Mouse (Mus musculus): ENCODE results near the gene Vkorc1. TPM values are rescaled to one million over a fixed set of nuclear protein-coding genes. Genes with fewer than 3 reads are reported as not detected.

The Vkorc1 gene
- polyA plus RNA-seq, 1 experiment from 2014 or later = 130 TPM

GRCm38 (mm10) chr7:127929923-127930322, 34.5 kb upstream of the Vkorc1 start, which contains the start of gene Prss8:
Gene Prss8 (minus strand): TSS chr7:127930104.
- H3K36me3 ChIP-seq (ENCODE audit: control insufficient read depth, insufficient read depth, low read length) = 0 out of 2 replicates have a peak, but pooled peaks cover 3% of the 10 kb centered on the region
- no peaks in the 10 kb centered on the region for H3K27me3 ChIP-seq (ENCODE audit: control insufficient read depth, insufficient read depth, low read length)
- ATAC-seq (ENCODE audit: low FRiP score, low TSS enrichment) = peak; percentile 53
- H3K4me1 ChIP-seq (replicated peaks; ENCODE audit: control insufficient read depth, insufficient read depth) = peaks cover 3% of the 10 kb centered on the region
- H3K4me2 ChIP-seq (replicated peaks; ENCODE audit: low read depth) = peak within 1 kb of the TSS; percentile 49
- DNase-seq (ENCODE audit: low spot score) = peak; percentile 91
- H3K27ac ChIP-seq (replicated peaks) = peak within 1 kb of the TSS; percentile 95
- H3K9me3 ChIP-seq (ENCODE audit: control insufficient read depth, low read length) = no peaks in the 10 kb centered on the region
- peak within 1 kb of the TSS; percentile 49 for H3K4me3 ChIP-seq (ENCODE audit: low read depth, low read length)
- peak within 1 kb of the TSS; percentile 81 for H3K9ac ChIP-seq (ENCODE audit: low read length)
- WGBS = 19% methylated on average over 6 of the region's 6 CpGs
- no peak for TF ChIP-seq CTCF (IDR thresholded peaks at IDR 0.05; ENCODE audit: low read depth)
- no peak for TF ChIP-seq EP300 (optimal IDR thresholded peaks at IDR 0.05)

- Histone ChIP-seq H3K27ac (replicated peaks) (peak overlapping the region; percentile 95), H3K9ac (ENCODE audit: low read length) (peak overlapping the region; percentile 81), H3K9me3 (ENCODE audit: control insufficient read depth, low read length) (no peaks in the 10 kb centered on the region), H3K4me3 (ENCODE audit: low read depth, low read length) (peak overlapping the region; percentile 49), H3K27me3 (ENCODE audit: control insufficient read depth, insufficient read depth, low read length) (no peaks in the 10 kb centered on the region), H3K36me3 (ENCODE audit: control insufficient read depth, insufficient read depth, low read length) (peaks cover 3% of the 10 kb centered on the region; the same call in 1 of the 2 replicates), H3K4me2 (replicated peaks; ENCODE audit: low read depth) (peak overlapping the region; percentile 49), H3K4me1 (replicated peaks; ENCODE audit: control insufficient read depth, insufficient read depth) (peaks cover 2% of the 10 kb centered on the region; the same call in 1 of the 2 replicates)
- WGBS = 38% methylated on average over 5 of the region's 5 CpGs
- no peak for TF ChIP-seq EP300 (optimal IDR thresholded peaks at IDR 0.05)
- peak; percentile 41 for TF ChIP-seq CTCF (IDR thresholded peaks at IDR 0.05; ENCODE audit: low read depth)
- peak; percentile 43 for ATAC-seq (ENCODE audit: low FRiP score, low TSS enrichment)
- DNase-seq (ENCODE audit: low spot score) = peak; percentile 74
Measured at GRCm38 (mm10) chr7:127928596-127928995, 33.2 kb upstream of the Vkorc1 start.

DNA sequence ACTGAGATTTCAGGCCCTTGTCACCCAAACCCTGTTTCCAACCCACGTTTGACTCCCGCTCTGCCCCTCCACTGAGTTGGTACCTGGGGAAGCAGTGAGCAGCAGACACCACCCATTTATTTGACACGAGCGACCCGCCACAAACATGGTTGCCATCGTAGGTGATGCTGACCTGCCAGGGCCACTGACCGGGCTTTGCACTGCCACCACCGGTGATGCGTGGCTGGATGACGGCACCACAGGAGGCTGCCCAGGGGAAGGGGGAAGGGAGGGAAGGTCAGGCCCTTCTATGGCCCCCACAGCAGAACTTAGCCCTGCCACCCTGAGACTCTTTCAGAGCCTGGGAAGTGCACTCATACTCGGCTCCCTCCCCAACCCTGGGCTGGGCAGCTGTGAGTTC, 32.3 kb upstream of the Vkorc1 start:
- H3K4me1 ChIP-seq (replicated peaks; ENCODE audit: control insufficient read depth, insufficient read depth) = peaks cover 2% of the 10 kb centered on the region; the same call in 1 of the 2 replicates
- DNase-seq (ENCODE audit: low spot score) (no peak), ATAC-seq (ENCODE audit: low FRiP score, low TSS enrichment) (no peak)
- peak overlapping the region; percentile 95 for H3K27ac ChIP-seq (replicated peaks)
- peak overlapping the region; percentile 81 for H3K9ac ChIP-seq (ENCODE audit: low read length)
- peaks cover 3% of the 10 kb centered on the region; the same call in 1 of the 2 replicates for H3K36me3 ChIP-seq (ENCODE audit: control insufficient read depth, insufficient read depth, low read length)
- TF ChIP-seq CTCF (IDR thresholded peaks at IDR 0.05; ENCODE audit: low read depth) = no peak
- no peak for TF ChIP-seq EP300 (optimal IDR thresholded peaks at IDR 0.05)
- peak overlapping the region; percentile 49 for H3K4me2 ChIP-seq (replicated peaks; ENCODE audit: low read depth)
- peak overlapping the region; percentile 49 for H3K4me3 ChIP-seq (ENCODE audit: low read depth, low read length)
- no peaks in the 10 kb centered on the region for H3K9me3 ChIP-seq (ENCODE audit: control insufficient read depth, low read length)
- WGBS = 65% methylated on average over 11 of the region's 11 CpGs
- no peaks in the 10 kb centered on the region for H3K27me3 ChIP-seq (ENCODE audit: control insufficient read depth, insufficient read depth, low read length)

DNA sequence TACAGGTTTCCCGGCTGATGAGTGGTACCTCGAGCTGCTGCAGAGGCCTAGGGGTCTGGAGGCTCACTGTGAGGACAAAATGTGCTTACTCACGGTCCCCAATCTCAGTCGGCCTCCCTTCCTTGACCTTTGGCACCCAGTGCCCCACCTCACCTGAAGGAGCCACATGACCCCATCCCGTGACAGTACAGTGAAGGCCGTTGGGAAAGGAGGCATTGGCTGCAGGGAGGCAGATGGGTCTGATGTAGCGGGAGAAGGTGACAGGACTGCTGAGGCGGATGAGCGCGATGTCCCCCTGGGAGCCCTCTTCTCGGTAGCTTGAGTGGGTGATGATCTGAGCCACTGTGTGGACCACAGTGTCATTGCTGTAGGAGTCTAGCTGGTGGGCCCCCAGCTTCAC, 31.4 kb upstream of the Vkorc1 start:
- Histone ChIP-seq H3K9me3 (ENCODE audit: control insufficient read depth, low read length) (no peaks in the 10 kb centered on the region), H3K27ac (replicated peaks) (peak overlapping the region; percentile 95), H3K27me3 (ENCODE audit: control insufficient read depth, insufficient read depth, low read length) (no peaks in the 10 kb centered on the region), H3K4me3 (ENCODE audit: low read depth, low read length) (no peak overlapping the region), H3K36me3 (ENCODE audit: control insufficient read depth, insufficient read depth, low read length) (peaks cover 3% of the 10 kb centered on the region; the same call in 1 of the 2 replicates), H3K9ac (ENCODE audit: low read length) (0 out of 2 replicates have a peak overlapping the region, but pooled peaks have one; percentile 1), H3K4me2 (replicated peaks; ENCODE audit: low read depth) (no peak overlapping the region; the same call in 1 of the 2 replicates), H3K4me1 (replicated peaks; ENCODE audit: control insufficient read depth, insufficient read depth) (peaks cover 2% of the 10 kb centered on the region; the same call in 1 of the 2 replicates)
- no peak for ATAC-seq (ENCODE audit: low FRiP score, low TSS enrichment)
- WGBS = 69% methylated on average over 9 of the region's 11 CpGs
- DNase-seq (ENCODE audit: low spot score) = no peak
- TF ChIP-seq EP300 (optimal IDR thresholded peaks at IDR 0.05) (no peak), CTCF (IDR thresholded peaks at IDR 0.05; ENCODE audit: low read depth) (no peak)

DNA sequence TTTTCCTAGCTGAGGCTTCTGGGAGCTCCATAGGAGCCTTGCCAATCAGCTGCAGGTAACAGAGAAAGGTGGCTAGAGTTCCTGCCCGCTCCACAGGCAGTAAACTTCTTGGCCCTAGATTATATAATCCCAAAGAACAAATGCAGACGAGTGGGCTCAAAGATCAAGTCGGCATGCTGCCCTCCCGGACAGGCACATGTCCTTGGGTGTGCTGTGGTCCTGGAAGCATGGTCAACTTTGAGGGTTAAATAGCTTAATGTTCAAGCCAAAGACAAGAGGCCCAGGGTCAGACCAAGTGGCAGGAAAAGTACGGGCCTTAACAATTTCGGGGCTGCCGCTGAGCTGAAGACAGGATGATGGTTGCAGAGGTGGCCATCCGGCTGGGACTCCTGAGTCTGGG, 30.6 kb upstream of the Vkorc1 start:
- ATAC-seq (ENCODE audit: low FRiP score, low TSS enrichment) (no peak), DNase-seq (ENCODE audit: low spot score) (no peak)
- no peak overlapping the region for H3K4me3 ChIP-seq (ENCODE audit: low read depth, low read length)
- no peaks in the 10 kb centered on the region for H3K27me3 ChIP-seq (ENCODE audit: control insufficient read depth, insufficient read depth, low read length)
- H3K4me1 ChIP-seq (replicated peaks; ENCODE audit: control insufficient read depth, insufficient read depth) = no peaks in the 10 kb centered on the region; the same call in 1 of the 2 replicates
- no peak overlapping the region for H3K4me2 ChIP-seq (replicated peaks; ENCODE audit: low read depth)
- no peaks in the 10 kb centered on the region for H3K9me3 ChIP-seq (ENCODE audit: control insufficient read depth, low read length)
- H3K27ac ChIP-seq (replicated peaks) = peak overlapping the region; percentile 95
- 0 out of 2 replicates have a peak overlapping the region, but pooled peaks have one; percentile 38 for H3K9ac ChIP-seq (ENCODE audit: low read length)
- no peak for TF ChIP-seq CTCF (IDR thresholded peaks at IDR 0.05; ENCODE audit: low read depth)
- H3K36me3 ChIP-seq (ENCODE audit: control insufficient read depth, insufficient read depth, low read length) = peaks cover 3% of the 10 kb centered on the region; the same call in 1 of the 2 replicates
- 70% methylated on average over 8 of the region's 8 CpGs for WGBS

DNA sequence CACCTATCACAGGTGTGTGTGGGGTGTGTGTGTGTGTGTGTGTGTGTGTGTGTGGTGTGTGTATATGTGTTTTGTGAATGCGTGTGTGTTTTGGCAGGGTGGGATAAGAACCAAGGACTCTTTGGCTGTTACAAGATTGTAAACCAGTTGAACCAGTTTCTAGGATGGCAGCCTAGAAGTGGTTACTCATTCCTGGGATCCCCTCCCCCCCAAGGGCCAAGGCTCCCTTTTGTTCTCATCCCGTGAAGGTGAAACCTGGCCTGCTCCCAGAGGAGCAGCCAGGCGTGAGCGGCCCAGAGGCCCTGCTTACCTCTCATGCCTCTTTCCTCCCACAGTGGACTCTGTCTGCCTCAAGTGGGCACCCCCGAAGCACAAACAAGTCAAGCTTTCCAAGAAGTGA, 29.8 kb upstream of the Vkorc1 start:
- H3K27ac ChIP-seq (replicated peaks) = peak overlapping the region; percentile 95
- peak; percentile 94 for DNase-seq (ENCODE audit: low spot score)
- no peak overlapping the region for H3K9ac ChIP-seq (ENCODE audit: low read length)
- peak; percentile 75 for ATAC-seq (ENCODE audit: low FRiP score, low TSS enrichment)
- H3K27me3 ChIP-seq (ENCODE audit: control insufficient read depth, insufficient read depth, low read length) = no peaks in the 10 kb centered on the region
- 0 out of 2 replicates have a peak overlapping the region, but pooled peaks have one; percentile 8 for H3K4me2 ChIP-seq (replicated peaks; ENCODE audit: low read depth)
- TF ChIP-seq CTCF (IDR thresholded peaks at IDR 0.05; ENCODE audit: low read depth) (peak; percentile 9; the same call in 1 of the 2 replicates), EP300 (optimal IDR thresholded peaks at IDR 0.05) (no peak)
- H3K4me1 ChIP-seq (replicated peaks; ENCODE audit: control insufficient read depth, insufficient read depth) = no peaks in the 10 kb centered on the region
- no peaks in the 10 kb centered on the region for H3K9me3 ChIP-seq (ENCODE audit: control insufficient read depth, low read length)
- 54% methylated on average over 5 of the region's 5 CpGs for WGBS
- peaks cover 3% of the 10 kb centered on the region; the same call in 1 of the 2 replicates for H3K36me3 ChIP-seq (ENCODE audit: control insufficient read depth, insufficient read depth, low read length)
- H3K4me3 ChIP-seq (ENCODE audit: low read depth, low read length) = no peak overlapping the region

Data from stomach, postnatal 0 days (tissue).